In genomic region chr4:103875564-103875963, GRCm38 (mm10) we compare ENCODE assay signal across 11 mouse cellular contexts.
DNase-seq lines count a peak whose midpoint lies in the region; ATAC-seq and TF ChIP-seq lines count a peak whose summit lies in the region.
"Had no signal": no experiment of that assay in that cellular context is flagged by ENCODE, and none has a peak within 500 bp of the region (broad histone marks: within the 10 kb centered on the region; RNA-seq: fewer than 3 reads in every experiment).

No protein-coding gene starts in this region.

- no peak for TF ChIP-seq CTCF in lung, embryonic 14.5 days (IDR thresholded peaks at IDR 0.05; ENCODE audit: low read depth)
- TF ChIP-seq CTCF in lung, adult 2 months (IDR thresholded peaks at IDR 0.05; ENCODE audit: insufficient read depth, low read length), result no peak

- no peak for ATAC-seq in lung, embryonic 14.5 days (ENCODE audit: insufficient read depth)
- ATAC-seq in limb, embryonic 11.5 days (ENCODE audit: insufficient number of reproducible peaks, low FRiP score, low TSS enrichment, low read depth), result no peak
- ATAC-seq in activated CD4-positive, CD25-positive, alpha-beta regulatory T cell, adult 4 months, result no peak
- no peak for ATAC-seq in erythroblast, adult 5-6 weeks (replicated peaks; ENCODE audit: low FRiP score, poor library complexity, severe bottlenecking)

- H3K36me3 ChIP-seq in lung, embryonic 14.5 days (ENCODE audit: insufficient read depth), result no peaks in the 10 kb centered on the region
- no peaks in the 10 kb centered on the region for H3K36me3 ChIP-seq in limb, embryonic 11.5 days (ENCODE audit: control insufficient read depth, insufficient read depth, low read length)
- H3K36me3 ChIP-seq: lung, embryonic 15.5 days had no signal

- H3K27me3 ChIP-seq in lung, embryonic 14.5 days (ENCODE audit: insufficient read depth, low read length), result no peaks in the 10 kb centered on the region
- H3K27me3 ChIP-seq in limb, embryonic 11.5 days (ENCODE audit: control insufficient read depth, insufficient read depth, low read length), result no peaks in the 10 kb centered on the region
- H3K27me3 ChIP-seq: lung, embryonic 15.5 days had no signal

- no peak overlapping the region for H3K4me3 ChIP-seq in lung, embryonic 14.5 days (ENCODE audit: low read depth, low read length)
- no peak overlapping the region for H3K4me3 ChIP-seq in lung, adult 2 months (replicated peaks; ENCODE audit: extremely low read depth, low read depth, low read length)
- H3K4me3 ChIP-seq in limb, embryonic 11.5 days (ENCODE audit: low read depth, low read length), result no peak overlapping the region
- H3K4me3 ChIP-seq: lung, embryonic 15.5 days had no signal

- no peak overlapping the region for H3K27ac ChIP-seq in lung, embryonic 14.5 days (ENCODE audit: low read depth)
- no peak overlapping the region for H3K27ac ChIP-seq in limb, embryonic 11.5 days (replicated peaks; ENCODE audit: low read depth, low read length)
- H3K27ac ChIP-seq: lung, embryonic 15.5 days had no signal

- H3K9me3 ChIP-seq in lung, embryonic 14.5 days (ENCODE audit: low read depth, low read length), result no peaks in the 10 kb centered on the region
- H3K9me3 ChIP-seq in limb, embryonic 11.5 days (ENCODE audit: control insufficient read depth, low read length), result no peaks in the 10 kb centered on the region
- H3K9me3 ChIP-seq: lung, embryonic 15.5 days had no signal

- no peak overlapping the region for H3K9ac ChIP-seq in lung, embryonic 14.5 days
- no peak overlapping the region for H3K9ac ChIP-seq in limb, embryonic 11.5 days (ENCODE audit: low read length)
- H3K9ac ChIP-seq: lung, embryonic 15.5 days had no signal

- H3K4me2 ChIP-seq in lung, embryonic 14.5 days, result no peak overlapping the region
- H3K4me2 ChIP-seq in limb, embryonic 11.5 days (ENCODE audit: low read depth, severe bottlenecking), result no peak overlapping the region
- H3K4me2 ChIP-seq: lung, embryonic 15.5 days had no signal

- no peaks in the 10 kb centered on the region for H3K4me1 ChIP-seq in lung, embryonic 14.5 days (ENCODE audit: insufficient read depth)
- H3K4me1 ChIP-seq in lung, adult 2 months (ENCODE audit: control insufficient read depth, insufficient read depth, low read length), result no peaks in the 10 kb centered on the region
- no peaks in the 10 kb centered on the region for H3K4me1 ChIP-seq in limb, embryonic 11.5 days (ENCODE audit: control insufficient read depth, insufficient read depth, low read length)
- H3K4me1 ChIP-seq: lung, embryonic 15.5 days had no signal

- TF ChIP-seq POLR2A in lung, adult 2 months (IDR thresholded peaks at IDR 0.05; ENCODE audit: borderline replicate concordance, extremely low read depth, low read depth, low read length), result no peak

- peak; percentile 59 for DNase-seq in adrenal gland, postnatal 14 days
- DNase-seq in adrenal gland, adult 2 months, result no peak
- peak; percentile 85 for DNase-seq in lung, embryonic 14.5 days
- no peak for DNase-seq in lung, adult 2 months
- peak; percentile 45 for DNase-seq in ZHBTc4 (ENCODE audit: low read depth, low spot score)
- DNase-seq in limb, embryonic 11.5 days (ENCODE audit: low spot score), result peak; percentile 80
- DNase-seq: cerebellum, adult 9-11 months; layer of hippocampus, postnatal 36 days had no signal

- 23% methylated on average over 3 of the region's 3 CpGs for WGBS in lung, embryonic 14.5 days
- 17% methylated on average over 3 of the region's 3 CpGs for WGBS in lung, adult 2 months
- WGBS in limb, embryonic 11.5 days, result 31% methylated on average over 3 of the region's 3 CpGs

Comparison
In these comparisons a context has a peak if more than half of its experiments do, and no peak if none do; other contexts are left out.
1. DNase-seq: peak in adrenal gland, postnatal 14 days (single experiment), lung, embryonic 14.5 days (single experiment), ZHBTc4 (single experiment) and limb, embryonic 11.5 days (single experiment); none in adrenal gland, adult 2 months (single experiment) and lung, adult 2 months (single experiment).